Mouse (Mus musculus) cerebellum, adult 2 months (tissue): ENCODE measurements around the gene Gabarapl2.
"Not testable (repeated sequence)": the region's sequence is repeated elsewhere in the genome, so short reads cannot be mapped to it uniquely, and the experiment has no call there.

Experiments
- CTCF ChIP-seq: fragments of 200-500 bp; IDR thresholded peaks from 2 replicates; pipeline ENCODE4 v1.5.1; 2011; ENCODE audit warnings: low read depth, mild to moderate bottlenecking, control low read depth, low read length, moderate library complexity, borderline replicate concordance; ENCODE audit not compliant: insufficient read depth
- POLR2A ChIP-seq: fragments of 200-500 bp; IDR thresholded peaks from 2 replicates; pipeline ENCODE4 v1.6.1; 2011; ENCODE audit warnings: low read length, control low read depth, borderline replicate concordance; ENCODE audit not compliant: insufficient read depth

GRCm38 (mm10) chr8:111938076-111938985 lies 2.2 kb upstream of the Gabarapl2 start:
- not testable (repeated sequence) for TF ChIP-seq CTCF, POLR2A
